Mouse (Mus musculus) C2C12 (cell line): ENCODE measurements at regions not wholly inside any gene's neighbourhood (a gene's known extent, or its start where the extent isn't known, plus 50 kb on each side); places are given as distances from the start of the nearest gene placed in this dataset.

ENCODE experiments used
- H3K27me3 ChIP-seq: one replicate; pipeline ENCODE4 v1.6.1; 2011; ENCODE audit not compliant: control insufficient read depth, insufficient read depth, insufficient read length
- H3K36me3 ChIP-seq: one replicate; pipeline ENCODE4 v1.6.1; 2011; ENCODE audit not compliant: control insufficient read depth, insufficient read depth
- H3K4me3 ChIP-seq: one replicate; pipeline ENCODE4 v1.5.1; 2011; ENCODE audit warnings: mild to moderate bottlenecking, control low read depth; ENCODE audit not compliant: poor library complexity, insufficient read depth, severe bottlenecking
- H3K79me2 ChIP-seq: one replicate; pipeline ENCODE4 v1.6.1; 2011; ENCODE audit not compliant: control insufficient read depth, insufficient read depth
- H3K79me3 ChIP-seq: one replicate; pipeline ENCODE4 v1.6.1; 2011; ENCODE audit warnings: low read depth, control low read depth
- H3ac ChIP-seq: one replicate; pipeline ENCODE3; 2011; ENCODE audit warnings: low read depth; ENCODE audit not compliant: control insufficient read depth, insufficient read length
- CEBPB ChIP-seq: IDR thresholded peaks from one replicate; pipeline ENCODE4 v1.6.1; 2011; ENCODE audit warnings: low read depth, mild to moderate bottlenecking, control low read depth, moderate library complexity
- CTCF ChIP-seq: IDR thresholded peaks from one replicate; pipeline ENCODE4 v1.5.1; 2011; ENCODE audit not compliant: control insufficient read depth, insufficient read depth, insufficient read length
- FOSL1 ChIP-seq: IDR thresholded peaks from one replicate; pipeline ENCODE4 v1.8.0; 2011; ENCODE audit warnings: mild to moderate bottlenecking, low read length; ENCODE audit not compliant: poor library complexity, insufficient read depth, severe bottlenecking
- MAX ChIP-seq: IDR thresholded peaks from one replicate; pipeline ENCODE4 v1.6.1; 2011; ENCODE audit warnings: mild to moderate bottlenecking, control low read depth
- MYOD1 ChIP-seq: IDR thresholded peaks from one replicate; pipeline ENCODE4 v1.6.1; 2011; ENCODE audit warnings: low read depth; ENCODE audit not compliant: control insufficient read depth, insufficient read length
- MYOG ChIP-seq: IDR thresholded peaks from one replicate; pipeline ENCODE4 v1.6.1; 2011; ENCODE audit not compliant: control insufficient read depth, insufficient read length; ENCODE audit errors: extremely low read depth
- USF1 ChIP-seq: IDR thresholded peaks from one replicate; pipeline ENCODE4 v1.6.1; 2011; ENCODE audit warnings: low read depth, mild to moderate bottlenecking, control low read depth, moderate library complexity

- Histone ChIP-seq H3K36me3 (no peaks in the 10 kb centered on the region), H3K4me3 (no peak overlapping the region), H3K27me3 (no peaks in the 10 kb centered on the region), H3K79me3 (no peaks in the 10 kb centered on the region), H3ac (no peak overlapping the region), H3K79me2 (no peaks in the 10 kb centered on the region)
- TF ChIP-seq MYOD1 (no peak), FOSL1 (no peak), MYOG (no peak), CTCF (no peak), USF1 (no peak), CEBPB (no peak), MAX (no peak)
Observed at GRCm38 (mm10) chr10:109188761-109189503, 178.2 kb upstream of the Syt1 start.

DNA sequence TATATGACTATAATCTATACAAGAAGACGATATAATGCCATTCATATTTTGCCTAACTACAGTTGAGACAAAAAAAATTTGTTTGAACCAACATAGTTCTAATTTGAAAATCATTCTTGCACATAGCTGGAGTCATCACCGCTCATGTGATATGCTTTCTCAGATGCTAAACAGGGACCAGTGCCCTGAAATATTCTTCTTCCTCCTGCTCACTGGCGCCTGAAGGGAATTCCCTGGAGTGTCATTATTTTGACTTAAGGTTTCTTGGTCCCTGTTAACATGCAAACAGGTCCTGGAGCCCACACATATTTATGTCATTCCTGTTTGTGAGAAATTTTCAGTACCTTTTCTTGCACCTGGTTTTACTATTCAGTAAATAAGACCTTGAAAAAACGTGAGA lies 177.5 kb upstream of the Syt1 start:
- H3K36me3 ChIP-seq: no peaks in the 10 kb centered on the region
- H3K79me3 ChIP-seq: no peaks in the 10 kb centered on the region
- H3K27me3 ChIP-seq: no peaks in the 10 kb centered on the region
- TF ChIP-seq CEBPB (no peak), MYOD1 (no peak), CTCF (no peak), USF1 (no peak), MAX (no peak), MYOG (no peak), FOSL1 (no peak)
- no peak overlapping the region for H3K4me3 ChIP-seq
- no peak overlapping the region for H3ac ChIP-seq
- no peaks in the 10 kb centered on the region for H3K79me2 ChIP-seq

GRCm38 (mm10) chr10:109185243-109185642 lies 174.5 kb upstream of the Syt1 start:
- no peaks in the 10 kb centered on the region for H3K27me3 ChIP-seq
- H3ac ChIP-seq: no peak overlapping the region
- H3K79me2 ChIP-seq: no peaks in the 10 kb centered on the region
- TF ChIP-seq FOSL1 (no peak), USF1 (no peak), MYOD1 (no peak), MAX (no peak), CEBPB (no peak), MYOG (no peak), CTCF (no peak)
- no peaks in the 10 kb centered on the region for H3K36me3 ChIP-seq
- no peaks in the 10 kb centered on the region for H3K79me3 ChIP-seq
- no peak overlapping the region for H3K4me3 ChIP-seq

DNA sequence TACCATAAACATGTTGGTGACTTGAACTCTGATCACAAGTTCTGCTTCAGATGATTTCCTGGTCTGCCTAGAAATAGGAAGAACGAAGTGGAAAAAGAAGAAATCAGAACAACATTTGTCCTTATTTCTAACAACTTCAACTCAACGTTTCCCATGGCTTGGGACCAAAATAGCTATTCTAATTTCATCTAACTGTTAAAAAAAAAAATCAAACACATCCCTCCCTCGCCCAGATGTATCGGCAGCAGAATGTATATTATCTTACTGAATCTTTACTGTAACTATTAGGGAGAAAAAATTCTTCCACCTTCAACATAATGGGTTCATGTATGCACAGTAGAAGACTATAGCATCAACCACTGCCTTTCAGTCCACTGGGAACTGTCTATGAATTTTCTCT lies 169.7 kb upstream of the Syt1 start:
- TF ChIP-seq FOSL1 (no peak), MYOD1 (no peak), CEBPB (no peak), CTCF (no peak), MYOG (no peak), MAX (no peak), USF1 (no peak)
- Histone ChIP-seq H3K27me3 (no peaks in the 10 kb centered on the region), H3K36me3 (no peaks in the 10 kb centered on the region), H3K79me2 (no peaks in the 10 kb centered on the region), H3K4me3 (no peak overlapping the region), H3K79me3 (no peaks in the 10 kb centered on the region), H3ac (no peak overlapping the region)

DNA sequence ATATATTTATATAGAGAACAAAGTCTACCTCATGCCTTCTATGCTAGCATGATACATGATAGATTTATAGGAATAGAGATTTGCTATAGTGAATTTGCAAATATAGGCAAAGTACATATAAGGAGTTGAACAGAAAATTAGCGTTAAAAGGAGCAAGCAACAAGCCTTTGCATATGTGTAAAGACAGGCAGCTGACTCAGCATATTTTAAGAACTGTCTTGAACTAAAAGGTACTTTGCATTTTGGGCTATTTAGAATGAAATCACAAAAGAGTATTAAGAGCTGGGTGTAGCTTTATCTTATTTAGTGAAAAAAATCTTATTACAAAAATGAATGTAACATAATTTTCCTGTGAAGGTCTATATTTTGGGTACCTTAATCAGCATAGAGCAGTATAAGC lies 149.9 kb upstream of the Syt1 start:
- no peak overlapping the region for H3K4me3 ChIP-seq
- no peaks in the 10 kb centered on the region for H3K79me2 ChIP-seq
- TF ChIP-seq CEBPB (no peak), MYOD1 (no peak), MAX (no peak), USF1 (no peak), MYOG (no peak)
- no peak overlapping the region for H3ac ChIP-seq
- H3K36me3 ChIP-seq: no peaks in the 10 kb centered on the region
- H3K79me3 ChIP-seq: no peaks in the 10 kb centered on the region
- H3K27me3 ChIP-seq: no peaks in the 10 kb centered on the region

- Histone ChIP-seq H3K4me3 (no peak overlapping the region), H3K36me3 (no peaks in the 10 kb centered on the region)
- no peak for TF ChIP-seq MYOG
- TF ChIP-seq MYOD1: no peak
- TF ChIP-seq FOSL1: no peak
Observed at GRCm38 (mm10) chr10:109155768-109156167, 145.0 kb upstream of the Syt1 start.

More at GRCm38 (mm10) chr10:109155768-109156167, 145.0 kb upstream of the Syt1 start:
- Histone ChIP-seq H3K79me3 (no peaks in the 10 kb centered on the region), H3ac (no peak overlapping the region), H3K27me3 (no peaks in the 10 kb centered on the region), H3K79me2 (no peaks in the 10 kb centered on the region)
